Comparison of ENCODE assay signal across 25 mouse cellular contexts in the genomic region with DNA sequence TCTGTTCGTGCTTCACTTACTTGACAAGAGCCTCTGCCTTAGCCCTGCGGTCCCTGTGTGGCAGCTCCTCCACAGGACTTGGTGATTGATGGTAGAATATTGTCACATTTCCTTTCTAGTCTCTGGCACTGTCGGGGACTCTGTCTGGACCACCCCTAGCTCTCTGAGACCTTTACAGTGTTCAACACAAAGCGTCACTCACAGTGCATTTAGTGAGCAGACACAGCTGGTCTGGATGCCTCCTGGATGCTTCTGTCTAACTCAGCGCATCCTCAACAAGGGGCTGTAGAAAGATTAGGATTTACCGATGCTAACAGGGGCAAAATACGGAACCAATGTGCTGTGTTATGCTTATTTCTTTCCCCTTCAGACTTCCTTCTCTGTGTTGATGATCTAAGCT. TPM values are rescaled to one million over a fixed set of nuclear protein-coding genes. Genes with fewer than 3 reads are reported as not detected.
DNase-seq lines count a peak whose midpoint lies in the region; ATAC-seq and TF ChIP-seq lines count a peak whose summit lies in the region.
"Had no signal": no experiment of that assay in that cellular context is flagged by ENCODE, and none has a peak within 500 bp of the region (broad histone marks: within the 10 kb centered on the region; RNA-seq: fewer than 3 reads in every experiment).

No protein-coding gene starts in this region.

- peak; percentile 20 for DNase-seq in forebrain, postnatal 0 days
- no peak for DNase-seq in forebrain, embryonic 14.5 days (ENCODE audit: low spot score)
- DNase-seq in right cerebral cortex, adult 18-20 months: no peak
- DNase-seq: cerebellum, adult 2 months; cerebellum, postnatal 25 days; gastrocnemius, postnatal 10 days; kidney, adult 2 months; kidney, postnatal 4 days; liver, embryonic 13.5 days; lung, postnatal 4 days; thymus, adult 2 months; thymus, postnatal 36 days had no signal

- H3K27ac ChIP-seq in forebrain, postnatal 0 days (ENCODE audit: low read depth, low read length): peak overlapping the region; percentile 57
- no peak overlapping the region for H3K27ac ChIP-seq in forebrain, embryonic 14.5 days (ENCODE audit: low read depth, low read length)
- H3K27ac ChIP-seq in hindbrain, embryonic 15.5 days (replicated peaks): peak overlapping the region; percentile 50; the same call in 1 of the 2 replicates
- no peak overlapping the region for H3K27ac ChIP-seq in hindbrain, embryonic 16.5 days (ENCODE audit: low read depth, low read length)
- H3K27ac ChIP-seq in cortical plate, adult 2 months (ENCODE audit: insufficient read depth, low read length): peak overlapping the region; percentile 75; the same call in 1 of the 2 replicates
- peak overlapping the region; percentile 7; the same call in 1 of the 2 replicates for H3K27ac ChIP-seq in midbrain, embryonic 16.5 days (ENCODE audit: low read length)
- H3K27ac ChIP-seq: heart, embryonic 10.5 days; heart, embryonic 15.5 days; hindbrain, postnatal 0 days; intestine, embryonic 15.5 days; limb, embryonic 10.5 days; limb, embryonic 15.5 days; liver, embryonic 13.5 days had no signal

- H3K36me3 ChIP-seq in forebrain, postnatal 0 days (ENCODE audit: insufficient read depth): no peaks in the 10 kb centered on the region
- no peaks in the 10 kb centered on the region for H3K36me3 ChIP-seq in forebrain, embryonic 14.5 days (ENCODE audit: control insufficient read depth, insufficient read depth, low read length)
- H3K36me3 ChIP-seq in hindbrain, embryonic 15.5 days: no peaks in the 10 kb centered on the region
- no peaks in the 10 kb centered on the region for H3K36me3 ChIP-seq in hindbrain, embryonic 16.5 days (ENCODE audit: control insufficient read depth, insufficient read depth, low read length)
- H3K36me3 ChIP-seq in midbrain, embryonic 16.5 days (ENCODE audit: control insufficient read depth, insufficient read depth, low read length): no peaks in the 10 kb centered on the region
- H3K36me3 ChIP-seq: heart, embryonic 10.5 days; heart, embryonic 15.5 days; intestine, embryonic 15.5 days; limb, embryonic 10.5 days; limb, embryonic 15.5 days; liver, embryonic 13.5 days had no signal

- WGBS in forebrain, postnatal 0 days: 57% methylated on average over 7 of the region's 7 CpGs
- 72% methylated on average over 7 of the region's 7 CpGs for WGBS in forebrain, embryonic 14.5 days
- WGBS in hindbrain, embryonic 15.5 days: 30% methylated on average over 7 of the region's 7 CpGs
- 46% methylated on average over 7 of the region's 7 CpGs for WGBS in hindbrain, embryonic 16.5 days
- 66% methylated on average over 7 of the region's 7 CpGs for WGBS in midbrain, embryonic 16.5 days

- no peaks in the 10 kb centered on the region for H3K9me3 ChIP-seq in forebrain, postnatal 0 days (ENCODE audit: low read length)
- no peaks in the 10 kb centered on the region for H3K9me3 ChIP-seq in forebrain, embryonic 14.5 days (replicated peaks; ENCODE audit: control insufficient read depth, low read length)
- no peaks in the 10 kb centered on the region for H3K9me3 ChIP-seq in hindbrain, embryonic 15.5 days
- H3K9me3 ChIP-seq in hindbrain, embryonic 16.5 days (ENCODE audit: control insufficient read depth, low read length): no peaks in the 10 kb centered on the region
- H3K9me3 ChIP-seq in midbrain, embryonic 16.5 days (replicated peaks; ENCODE audit: control insufficient read depth, low read length, poor library complexity, severe bottlenecking): no peaks in the 10 kb centered on the region
- H3K9me3 ChIP-seq: heart, embryonic 10.5 days; heart, embryonic 15.5 days; intestine, embryonic 15.5 days; limb, embryonic 10.5 days; limb, embryonic 15.5 days; liver, embryonic 13.5 days; megakaryocyte, embryonic 14.5 days had no signal

- no peak for TF ChIP-seq CTCF in forebrain, postnatal 0 days (IDR thresholded peaks at IDR 0.05; ENCODE audit: low read depth)
- TF ChIP-seq CTCF in cortical plate, adult 2 months (IDR thresholded peaks at IDR 0.05; ENCODE audit: extremely low read depth, insufficient read depth, low read length): no peak

- no peak for TF ChIP-seq POLR2A in cortical plate, adult 2 months (IDR thresholded peaks at IDR 0.05; ENCODE audit: extremely low read depth, insufficient read depth, low read length)

- H3K4me2 ChIP-seq in forebrain, postnatal 0 days (ENCODE audit: low read depth): no peak overlapping the region
- H3K4me2 ChIP-seq in forebrain, embryonic 14.5 days (ENCODE audit: low read length): no peak overlapping the region
- no peak overlapping the region for H3K4me2 ChIP-seq in hindbrain, embryonic 15.5 days
- no peak overlapping the region for H3K4me2 ChIP-seq in hindbrain, embryonic 16.5 days (ENCODE audit: low read length)
- no peak overlapping the region for H3K4me2 ChIP-seq in midbrain, embryonic 16.5 days (ENCODE audit: low read length)
- H3K4me2 ChIP-seq: heart, embryonic 15.5 days; intestine, embryonic 15.5 days; limb, embryonic 15.5 days; liver, embryonic 13.5 days had no signal

- no peak for ATAC-seq in forebrain, postnatal 0 days
- no peak for ATAC-seq in forebrain, embryonic 14.5 days
- no peak for ATAC-seq in hindbrain, embryonic 15.5 days (ENCODE audit: low FRiP score, low read depth)
- ATAC-seq in hindbrain, embryonic 16.5 days: no peak
- ATAC-seq in midbrain, embryonic 16.5 days: no peak
- ATAC-seq: hindbrain, postnatal 0 days; intestine, embryonic 15.5 days; lung, postnatal 0 days had no signal

- H3K9ac ChIP-seq in forebrain, postnatal 0 days: no peak overlapping the region
- H3K9ac ChIP-seq in forebrain, embryonic 14.5 days (ENCODE audit: low read length): no peak overlapping the region
- no peak overlapping the region for H3K9ac ChIP-seq in hindbrain, embryonic 15.5 days
- no peak overlapping the region for H3K9ac ChIP-seq in hindbrain, embryonic 16.5 days (ENCODE audit: low read depth, low read length)
- H3K9ac ChIP-seq in midbrain, embryonic 16.5 days (ENCODE audit: low read depth, low read length): no peak overlapping the region
- H3K9ac ChIP-seq: heart, embryonic 15.5 days; intestine, embryonic 15.5 days; limb, embryonic 15.5 days; liver, embryonic 13.5 days had no signal

- no peaks in the 10 kb centered on the region for H3K27me3 ChIP-seq in forebrain, postnatal 0 days (ENCODE audit: insufficient read depth, low read length)
- H3K27me3 ChIP-seq in forebrain, embryonic 14.5 days (replicated peaks; ENCODE audit: control insufficient read depth, insufficient read depth, low read length): no peaks in the 10 kb centered on the region
- no peaks in the 10 kb centered on the region for H3K27me3 ChIP-seq in hindbrain, embryonic 15.5 days
- no peaks in the 10 kb centered on the region for H3K27me3 ChIP-seq in hindbrain, embryonic 16.5 days (replicated peaks; ENCODE audit: control insufficient read depth, insufficient read depth, low read length)
- H3K27me3 ChIP-seq in midbrain, embryonic 16.5 days (ENCODE audit: control insufficient read depth, insufficient read depth, low read depth, low read length): no peaks in the 10 kb centered on the region
- H3K27me3 ChIP-seq: heart, embryonic 15.5 days; intestine, embryonic 15.5 days; limb, embryonic 15.5 days; liver, embryonic 13.5 days had no signal

- no peak overlapping the region for H3K4me3 ChIP-seq in forebrain, postnatal 0 days (ENCODE audit: low read depth, low read length)
- no peak overlapping the region for H3K4me3 ChIP-seq in forebrain, embryonic 14.5 days (ENCODE audit: low read depth, low read length)
- no peak overlapping the region for H3K4me3 ChIP-seq in hindbrain, embryonic 15.5 days
- no peak overlapping the region for H3K4me3 ChIP-seq in hindbrain, embryonic 16.5 days (ENCODE audit: low read length)
- H3K4me3 ChIP-seq in cortical plate, adult 2 months (ENCODE audit: insufficient read depth, low read length): no peak overlapping the region
- no peak overlapping the region for H3K4me3 ChIP-seq in midbrain, embryonic 16.5 days (ENCODE audit: low read depth, low read length)
- H3K4me3 ChIP-seq: heart, embryonic 10.5 days; heart, embryonic 15.5 days; intestine, embryonic 15.5 days; limb, embryonic 10.5 days; limb, embryonic 15.5 days; liver, embryonic 13.5 days; megakaryocyte, embryonic 14.5 days had no signal

- no peaks in the 10 kb centered on the region for H3K4me1 ChIP-seq in forebrain, postnatal 0 days (ENCODE audit: insufficient read depth)
- peaks cover 3% of the 10 kb centered on the region; the same call in 1 of the 2 replicates for H3K4me1 ChIP-seq in forebrain, embryonic 14.5 days (ENCODE audit: control insufficient read depth, insufficient read depth, low read length)
- 0 out of 2 replicates have a peak, but pooled peaks cover 3% of the 10 kb centered on the region for H3K4me1 ChIP-seq in hindbrain, embryonic 15.5 days (replicated peaks)
- H3K4me1 ChIP-seq in hindbrain, embryonic 16.5 days (ENCODE audit: control insufficient read depth, insufficient read depth, low read depth, low read length): peaks cover 5% of the 10 kb centered on the region; the same call in 1 of the 2 replicates
- peaks cover 9% of the 10 kb centered on the region for H3K4me1 ChIP-seq in cortical plate, adult 2 months (ENCODE audit: control insufficient read depth, insufficient read depth, low read length)
- peaks cover 5% of the 10 kb centered on the region; the same call in 1 of the 2 replicates for H3K4me1 ChIP-seq in midbrain, embryonic 16.5 days (ENCODE audit: control insufficient read depth, insufficient read depth, low read length)
- H3K4me1 ChIP-seq: heart, embryonic 10.5 days; heart, embryonic 15.5 days; intestine, embryonic 15.5 days; limb, embryonic 10.5 days; limb, embryonic 15.5 days; liver, embryonic 13.5 days; megakaryocyte, embryonic 14.5 days had no signal

RNA-seq across cellular contexts. Expression of gene Adgrd1, which starts 22.0 kb away (rescaled TPM):
- 0.46 and 1.0 TPM in 2 replicates for total RNA-seq in forebrain, postnatal 0 days (2014; rRNA removed)
- 0.19 and 0.22 TPM in 2 replicates for polyA plus RNA-seq in forebrain, postnatal 0 days (2015; fragmentation: Nextera tagmentation; extraction: Ambion mirVana)
- 0.12 and 0.15 TPM in 2 replicates for polyA plus RNA-seq in forebrain, embryonic 14.5 days (2014; fragmentation: Nextera tagmentation; extraction: Ambion mirVana)
- polyA plus RNA-seq in hindbrain, embryonic 15.5 days (2015; fragmentation: Nextera tagmentation; extraction: Ambion mirVana): 0.14 and 0.18 TPM in 2 replicates
- 0.14 and 0.21 TPM in 2 replicates for polyA plus RNA-seq in hindbrain, embryonic 16.5 days (2015; fragmentation: Nextera tagmentation; extraction: Ambion mirVana)
- 3.1 and 3.5 TPM in 2 replicates for polyA plus RNA-seq in cortical plate, adult 2 months (2012; rRNA removed)
- polyA plus RNA-seq in midbrain, embryonic 16.5 days (2015; fragmentation: Nextera tagmentation; extraction: Ambion mirVana): 0.11 and 0.21 TPM in 2 replicates
- total RNA-seq: monocyte, adult 5-6 weeks had no signal
- polyA plus RNA-seq: limb, embryonic 10.5 days had no signal

Comparison
In these comparisons a context has a peak if more than half of its experiments do, and no peak if none do; other contexts are left out.
1. H3K27ac ChIP-seq: peak in forebrain, postnatal 0 days (single experiment), hindbrain, embryonic 15.5 days (single experiment), cortical plate, adult 2 months (single experiment) and midbrain, embryonic 16.5 days (single experiment); none in forebrain, embryonic 14.5 days (single experiment) and hindbrain, embryonic 16.5 days (single experiment).